Mouse (Mus musculus): ENCODE measurements around the gene Fam166a. TPM values are rescaled to one million over a fixed set of nuclear protein-coding genes. Genes with fewer than 3 reads are reported as not detected.
"Not testable (repeated sequence)": the region's sequence is repeated elsewhere in the genome, so short reads cannot be mapped to it uniquely, and the experiment has no call there.

Fam166a gene
- total RNA-seq, 2 experiments from 2014 or later: not detected

DNA sequence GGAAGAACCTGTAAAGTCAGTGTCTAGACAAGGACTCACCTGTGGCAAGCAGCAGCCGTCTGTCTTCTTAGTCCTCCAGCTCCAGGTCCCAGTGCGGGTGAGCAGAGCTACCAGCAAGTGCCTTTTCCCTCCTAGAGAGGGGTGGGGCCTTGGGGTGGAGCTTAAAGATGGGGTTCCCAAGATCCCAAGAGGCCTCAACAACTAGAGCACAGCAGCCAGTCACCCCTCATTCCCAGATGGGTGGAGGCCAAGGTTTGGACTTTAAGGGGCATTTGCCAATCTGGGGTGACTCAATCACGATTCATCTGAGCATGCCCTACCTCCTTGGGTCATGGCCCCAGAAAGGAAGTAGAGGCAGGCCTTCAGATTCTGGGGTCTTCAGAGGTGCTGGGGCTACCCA, 21.2 kb downstream of the Fam166a start:
- no peak for ATAC-seq (replicated peaks; ENCODE audit: poor library complexity, severe bottlenecking)

- no peak for ATAC-seq (replicated peaks; ENCODE audit: poor library complexity, severe bottlenecking)
These were observed 21.8 kb downstream of the Fam166a start for GRCm38 (mm10) chr2:25240310-25240709.

- peak; percentile 82 for ATAC-seq (replicated peaks; ENCODE audit: poor library complexity, severe bottlenecking)
These were observed 22.3 kb downstream of the Fam166a start for GRCm38 (mm10) chr2:25240723-25241437.

DNA sequence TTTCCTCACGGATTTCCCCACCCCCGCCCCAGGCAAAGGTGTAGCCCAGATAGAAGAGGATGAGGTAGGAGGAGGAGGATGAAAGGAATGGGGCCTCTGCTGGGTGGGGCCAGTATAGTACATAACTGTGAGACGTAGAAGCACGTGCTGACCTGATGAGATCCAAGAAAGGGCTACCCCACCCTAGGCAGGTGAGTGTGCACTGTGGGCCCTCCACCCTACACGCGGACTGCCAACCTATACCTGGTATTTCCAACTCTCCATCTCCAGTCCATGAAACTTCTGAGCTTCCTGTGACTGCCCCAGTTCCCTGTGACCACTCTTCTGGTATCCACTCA, 22.9 kb downstream of the Fam166a start:
- no peak for ATAC-seq (replicated peaks; ENCODE audit: poor library complexity, severe bottlenecking)

DNA sequence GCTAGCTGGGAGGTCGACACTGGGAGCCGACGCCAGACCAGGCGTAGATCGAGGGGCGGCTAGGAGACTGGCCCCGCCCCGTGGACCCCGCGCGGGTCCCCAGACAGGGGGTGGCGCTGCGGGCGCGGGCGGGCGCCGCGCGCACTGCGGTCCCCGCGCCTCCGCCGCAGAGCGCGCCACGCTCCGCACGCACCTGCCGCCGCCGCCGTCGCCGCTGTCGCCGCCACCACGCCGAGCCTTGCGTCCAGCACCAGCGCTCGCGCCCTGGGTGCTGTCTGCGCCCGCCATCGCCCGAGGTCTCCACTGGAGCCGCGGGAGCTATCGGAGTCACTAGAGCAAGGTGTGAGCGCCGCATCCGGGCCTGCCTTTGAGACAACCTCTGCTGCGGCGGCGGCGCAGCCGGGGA, 23.6 kb downstream of the Fam166a start, which contains the start of the genes Rnf208 and Cysrt1:
Gene Rnf208 (plus strand): TSS at position 155 of the 406 bp plus-strand sequence.
Gene Cysrt1 (minus strand): TSS at position 352 of the 406 bp plus-strand sequence.
- ATAC-seq (replicated peaks; ENCODE audit: poor library complexity, severe bottlenecking): no peak

DNA sequence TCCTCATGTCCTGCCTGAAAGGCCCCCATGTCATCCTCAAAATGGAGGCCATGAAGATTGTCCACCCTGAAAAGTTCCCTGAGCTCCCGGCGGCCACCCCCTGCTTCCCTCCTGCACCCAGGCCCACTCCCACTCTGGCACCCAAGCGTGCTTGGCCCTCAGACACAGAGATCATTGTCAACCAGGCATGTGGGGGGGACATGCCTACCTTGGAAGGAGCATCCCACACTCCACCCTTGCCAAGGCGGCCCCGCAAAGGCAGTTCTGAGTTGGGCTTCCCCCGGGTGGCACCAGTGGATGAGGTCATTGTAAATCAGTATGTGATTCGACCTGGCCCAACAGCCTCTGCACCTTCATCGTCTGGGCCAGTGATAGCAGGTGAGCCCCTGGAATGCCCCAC, 24.8 kb downstream of the Fam166a start:
- ATAC-seq (replicated peaks; ENCODE audit: poor library complexity, severe bottlenecking): no peak

GRCm38 (mm10) chr2:25244144-25244543, 25.6 kb downstream of the Fam166a start:
- no peak for ATAC-seq (replicated peaks; ENCODE audit: poor library complexity, severe bottlenecking)

DNA sequence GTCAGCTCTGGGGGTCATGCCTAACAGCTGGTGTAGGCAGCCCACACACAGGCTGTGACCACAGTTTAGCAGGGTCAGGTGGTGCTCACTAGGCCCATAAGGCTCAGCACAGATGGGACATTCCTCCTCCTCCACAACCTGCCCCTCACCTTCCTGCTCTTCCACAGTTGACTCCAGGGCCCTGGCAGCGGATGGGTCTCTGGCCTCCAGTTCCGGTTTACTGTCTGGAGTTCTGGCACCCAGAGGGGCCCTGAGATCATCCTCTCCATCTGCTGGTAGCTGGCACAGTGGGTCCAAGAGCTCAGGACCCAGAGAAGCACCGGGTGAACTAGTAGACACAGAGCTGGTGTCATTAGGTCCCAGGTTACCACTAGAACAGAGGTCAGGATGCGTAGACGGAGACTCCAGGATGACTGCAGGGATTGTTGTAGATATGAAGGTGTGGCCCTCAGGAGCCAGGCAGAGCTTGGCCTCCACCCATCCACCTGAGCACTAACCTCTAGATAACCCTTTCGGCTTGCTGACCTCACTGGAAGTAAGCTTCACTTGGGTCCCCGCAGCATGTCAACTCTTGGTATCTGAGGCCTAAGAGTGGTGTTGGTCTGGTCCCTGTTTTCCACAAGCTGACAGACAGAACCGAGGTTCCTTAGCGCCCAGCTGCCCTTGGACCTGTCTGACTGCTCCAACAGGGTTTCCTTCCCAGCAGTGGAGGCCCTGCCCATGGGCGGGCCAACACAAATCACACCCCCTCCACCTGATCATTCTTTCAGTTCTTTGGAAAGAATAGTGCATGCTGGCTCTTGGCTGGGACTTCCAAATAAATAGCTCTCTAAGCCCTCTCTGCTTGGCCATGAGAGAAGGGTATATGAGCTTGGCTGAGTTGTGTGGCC, 27.9 kb downstream of the Fam166a start, which contains the start of gene AL732309.1:
Gene AL732309.1 (minus strand): TSS at position 681 of the 890 bp plus-strand sequence.
- ATAC-seq (replicated peaks; ENCODE audit: poor library complexity, severe bottlenecking): no peak

GRCm38 (mm10) chr2:25252331-25252730, 33.8 kb downstream of the Fam166a start:
- ATAC-seq (replicated peaks; ENCODE audit: poor library complexity, severe bottlenecking): no peak

DNA sequence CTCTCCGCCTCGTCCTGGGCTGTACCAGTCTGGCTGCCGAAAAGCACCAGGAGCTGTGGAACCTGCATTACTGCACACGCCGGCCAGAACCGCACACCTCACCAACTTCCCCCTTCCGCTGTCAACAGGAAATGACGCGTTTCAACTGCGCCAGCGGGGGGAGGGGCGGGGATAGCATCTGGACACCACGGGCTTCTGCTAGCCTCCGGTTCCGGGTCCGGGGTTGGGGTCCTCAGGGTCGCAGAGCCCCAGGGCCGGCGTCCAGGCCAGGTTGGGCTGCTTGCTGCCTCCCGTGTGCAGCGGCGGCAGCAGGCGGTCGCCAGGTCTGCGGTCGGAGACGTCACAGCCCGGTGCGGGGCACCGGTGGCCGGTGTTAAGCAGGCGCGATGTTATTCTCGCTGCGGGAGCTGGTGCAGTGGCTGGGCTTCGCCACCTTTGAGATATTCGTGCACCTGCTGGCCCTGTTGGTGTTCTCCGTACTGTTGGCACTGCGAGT, 36.8 kb downstream of the Fam166a start, which contains the start of gene Tmem203:
Gene Tmem203 (plus strand): TSS at position 156 of the 496 bp plus-strand sequence.
- ATAC-seq (replicated peaks; ENCODE audit: poor library complexity, severe bottlenecking): peak; percentile 91

DNA sequence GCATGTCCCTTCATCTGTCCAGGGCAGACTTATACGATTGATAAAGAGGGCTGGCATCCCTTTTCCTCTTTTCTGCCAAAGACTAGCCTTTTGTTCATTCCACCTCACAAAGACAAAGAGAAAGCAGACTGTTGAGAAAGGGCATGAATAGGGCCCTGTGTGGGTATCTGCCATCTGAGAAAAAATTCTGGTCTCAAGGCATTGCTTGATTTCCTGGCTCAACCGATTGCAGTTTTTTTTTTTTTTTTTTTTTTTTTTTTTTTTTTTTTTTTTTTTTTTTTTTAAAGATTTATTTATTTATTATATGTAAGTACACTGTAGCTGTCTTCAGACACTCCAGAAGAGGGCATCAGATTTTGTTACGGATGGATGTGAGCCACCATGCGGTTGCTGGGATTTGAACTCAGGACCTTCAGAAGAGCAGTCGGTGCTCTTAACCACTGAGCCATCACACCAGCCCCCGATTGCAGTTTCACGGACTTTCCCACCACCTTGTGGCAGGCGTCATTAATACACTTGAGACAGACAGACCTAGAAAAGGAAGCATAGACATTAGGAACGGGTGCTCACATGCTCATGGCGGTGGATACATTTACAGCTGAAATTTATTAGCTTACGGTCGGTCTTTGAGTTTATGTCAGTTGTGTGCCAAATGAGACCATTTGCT, 38.0 kb downstream of the Fam166a start:
- peak; percentile 62 for ATAC-seq (replicated peaks; ENCODE audit: poor library complexity, severe bottlenecking)

GRCm38 (mm10) chr2:25257250-25257649, 38.7 kb downstream of the Fam166a start:
- ATAC-seq (replicated peaks; ENCODE audit: poor library complexity, severe bottlenecking): not testable (repeated sequence)

GRCm38 (mm10) chr2:25258887-25259286, 40.3 kb downstream of the Fam166a start:
- ATAC-seq (replicated peaks; ENCODE audit: poor library complexity, severe bottlenecking): no peak

GRCm38 (mm10) chr2:25261870-25262269, 43.3 kb downstream of the Fam166a start:
- ATAC-seq (replicated peaks; ENCODE audit: poor library complexity, severe bottlenecking): no peak

DNA sequence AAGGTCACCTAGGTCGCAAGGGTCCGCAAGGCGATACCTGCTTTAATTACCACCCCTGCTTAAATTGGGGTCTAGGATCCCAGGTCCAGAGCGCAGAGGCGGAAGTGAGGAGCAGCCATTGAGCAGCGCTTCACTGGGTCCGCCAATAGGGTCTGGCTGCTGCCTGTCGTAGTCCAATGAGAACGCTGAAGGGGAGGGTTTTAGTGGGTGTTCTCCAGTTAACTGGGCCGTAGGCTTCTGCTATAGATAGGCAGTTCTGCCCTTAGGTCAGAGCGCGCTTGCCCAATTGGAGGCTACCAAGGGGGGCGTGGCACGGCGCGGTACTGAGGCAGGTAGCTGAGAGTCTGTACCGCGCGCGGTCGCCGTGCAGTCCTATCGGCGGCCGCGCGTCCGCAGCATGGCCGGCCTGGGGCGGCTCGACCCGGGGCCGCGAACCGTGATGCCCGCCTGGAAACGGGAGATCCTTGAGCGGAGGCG, 43.8 kb downstream of the Fam166a start, which contains the start of gene Tprn:
Gene Tprn (plus strand): TSS at position 328 of the 477 bp plus-strand sequence.
- peak; percentile 89 for ATAC-seq (replicated peaks; ENCODE audit: poor library complexity, severe bottlenecking)

DNA sequence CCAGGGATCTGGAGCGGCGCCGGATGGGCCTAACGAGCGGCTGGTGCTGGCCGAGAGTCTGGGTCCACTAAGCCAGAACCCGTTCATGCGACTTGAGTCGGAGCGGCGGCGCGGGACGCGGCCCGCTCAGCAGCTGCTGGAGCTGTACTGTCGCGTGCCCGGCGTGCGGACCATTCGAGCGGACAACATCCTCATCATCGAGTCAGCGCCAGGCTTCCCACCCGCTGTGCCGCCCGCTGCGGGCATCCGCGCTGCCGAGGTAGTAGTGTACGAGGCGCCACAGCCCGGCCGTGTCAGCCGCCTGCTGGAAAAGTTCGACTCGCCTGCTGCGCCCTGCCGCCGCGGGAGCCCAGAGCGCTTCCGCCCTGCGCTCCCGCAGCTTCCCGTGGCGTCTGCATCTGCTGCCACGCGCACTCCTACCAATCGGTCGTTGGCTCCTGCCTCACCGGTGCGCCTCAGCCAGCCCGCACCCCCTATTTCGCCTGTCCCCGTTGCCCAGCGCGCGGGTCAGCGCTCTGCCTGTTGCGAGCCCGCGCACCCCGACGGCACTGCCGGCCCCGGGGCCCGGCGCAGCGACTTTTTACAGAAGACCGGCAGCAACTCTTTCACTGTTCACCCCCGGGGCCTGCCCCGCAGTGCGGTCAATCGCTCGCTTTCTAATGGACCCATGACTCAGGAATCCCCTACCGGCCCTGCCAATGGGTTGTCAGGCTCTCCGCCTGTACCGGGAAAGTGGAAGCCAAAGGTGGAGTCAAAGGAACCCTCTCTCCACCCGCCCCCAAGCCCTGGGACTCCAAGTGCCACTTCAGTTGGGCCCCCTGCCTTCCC, 44.5 kb downstream of the Fam166a start:
- ATAC-seq (replicated peaks; ENCODE audit: poor library complexity, severe bottlenecking): peak; percentile 20

- ATAC-seq (replicated peaks; ENCODE audit: poor library complexity, severe bottlenecking): no peak
These were observed 45.2 kb downstream of the Fam166a start for GRCm38 (mm10) chr2:25263623-25264285.

DNA sequence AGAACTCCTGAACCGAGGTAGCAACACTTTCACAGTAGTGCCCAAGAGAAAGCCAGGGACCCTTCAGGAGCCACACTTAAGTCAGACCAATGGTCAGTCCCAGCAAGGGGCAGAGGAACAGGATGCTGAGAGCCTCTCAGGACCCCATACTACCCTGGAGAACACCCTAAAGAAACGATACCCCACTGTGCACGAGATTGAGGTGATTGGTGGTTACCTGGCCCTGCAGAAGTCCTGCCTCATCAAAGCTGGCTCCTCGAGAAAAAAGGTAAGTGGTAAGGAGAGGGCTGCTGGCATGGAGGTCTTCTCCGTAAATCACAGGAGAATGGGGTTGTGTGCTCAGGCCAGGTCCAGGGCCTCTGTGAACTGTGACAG, 45.7 kb downstream of the Fam166a start:
- no peak for ATAC-seq (replicated peaks; ENCODE audit: poor library complexity, severe bottlenecking)

- ATAC-seq (replicated peaks; ENCODE audit: poor library complexity, severe bottlenecking): no peak
These were observed 46.3 kb downstream of the Fam166a start for GRCm38 (mm10) chr2:25264851-25265250.
